Mouse (Mus musculus): ENCODE data around the gene Ehd2.
"Not testable (repeated sequence)": the region's sequence is repeated elsewhere in the genome, so short reads cannot be mapped to it uniquely, and the experiment has no call there.

Ehd2 gene

GRCm38 (mm10) chr7:15945211-15945610 is 22.2 kb downstream of the Ehd2 start:
- DNase-seq = no peak

GRCm38 (mm10) chr7:15944311-15944710 is 23.1 kb downstream of the Ehd2 start:
- DNase-seq = no peak

GRCm38 (mm10) chr7:15938621-15939020 is 28.7 kb downstream of the Ehd2 start:
- no peak for DNase-seq

DNA sequence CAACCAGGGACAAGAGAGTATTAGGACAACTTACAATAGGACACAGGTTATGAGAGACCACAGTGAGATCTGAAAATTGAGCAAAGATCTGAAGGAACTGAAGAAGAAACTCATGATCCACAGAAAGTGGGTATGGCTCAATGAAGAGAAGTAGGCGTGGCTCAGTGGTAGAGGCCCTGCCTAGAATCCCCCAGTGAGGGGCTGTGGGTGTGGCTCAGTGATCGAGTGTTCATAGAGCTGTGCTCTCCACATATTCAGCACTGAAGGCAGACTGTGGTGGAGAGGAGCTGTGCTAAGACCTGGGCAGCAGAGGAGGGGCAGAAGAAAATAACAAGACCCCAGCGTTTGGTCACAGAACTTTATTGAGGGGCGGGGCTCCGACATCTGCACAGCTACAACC is 29.9 kb downstream of the Ehd2 start:
- DNase-seq = no peak

DNA sequence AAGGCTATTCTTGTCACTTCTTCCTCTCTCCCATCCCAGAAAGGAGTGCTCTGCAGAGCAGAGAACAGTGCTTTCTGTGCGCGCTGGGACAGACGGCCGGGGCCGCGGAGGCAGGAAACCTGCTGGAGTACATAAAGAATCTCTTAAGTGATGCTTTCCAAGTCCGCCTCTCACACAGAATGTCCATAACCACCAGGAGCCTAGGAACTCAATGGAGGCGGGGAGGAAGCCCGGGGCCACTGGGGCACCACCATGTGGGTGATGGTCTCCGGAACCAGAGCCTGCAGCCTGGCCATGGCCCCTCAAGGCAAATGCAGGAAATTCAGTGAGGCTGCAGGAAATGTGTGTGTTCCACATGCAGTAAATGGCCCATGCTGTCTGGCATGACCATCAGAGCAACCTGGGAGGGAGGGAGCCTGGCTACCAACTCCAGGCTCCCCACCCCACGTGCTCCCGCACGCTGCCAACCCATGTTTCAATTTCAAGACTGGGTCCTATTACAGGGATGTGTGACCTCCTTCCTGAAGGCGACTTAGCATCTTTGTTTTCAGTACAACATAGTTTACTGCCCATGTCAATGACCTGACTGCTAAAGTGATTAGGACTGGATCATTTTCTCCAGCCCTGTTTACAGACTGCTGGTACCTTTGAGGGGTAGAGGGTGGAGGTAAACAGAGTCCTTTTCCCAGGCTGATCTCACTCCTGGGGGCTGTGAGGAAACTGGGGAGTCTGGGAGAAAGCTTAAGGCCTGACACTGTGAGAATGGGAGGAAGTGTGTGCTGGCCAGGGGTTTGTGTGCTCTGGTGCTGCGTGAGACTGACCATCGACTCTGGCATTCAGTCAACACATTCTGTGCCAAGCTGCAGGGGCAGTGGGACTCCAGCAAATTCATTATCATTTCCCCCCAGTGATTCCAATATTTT is 33.7 kb downstream of the Ehd2 start:
- DNase-seq = no peak

DNA sequence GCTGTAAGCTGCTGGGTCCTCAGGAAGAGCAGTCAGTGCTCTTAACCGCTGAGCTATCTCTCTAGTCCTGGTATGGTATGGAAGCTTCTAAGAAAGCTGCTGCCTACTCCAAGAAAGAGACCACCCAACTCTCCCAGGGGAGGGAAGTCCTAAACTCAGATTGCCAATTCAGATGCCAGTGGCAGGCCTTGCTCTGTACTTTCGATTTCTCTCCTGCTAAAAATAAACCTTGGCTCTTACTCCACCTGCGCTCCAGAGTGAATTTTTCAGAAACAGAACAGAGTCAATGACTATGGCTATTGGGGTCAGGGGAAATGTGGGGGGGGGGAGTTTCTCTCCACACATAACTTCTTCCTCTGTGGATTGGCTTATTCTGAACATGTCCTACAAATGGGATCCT is 35.7 kb downstream of the Ehd2 start:
- DNase-seq = no peak

DNA sequence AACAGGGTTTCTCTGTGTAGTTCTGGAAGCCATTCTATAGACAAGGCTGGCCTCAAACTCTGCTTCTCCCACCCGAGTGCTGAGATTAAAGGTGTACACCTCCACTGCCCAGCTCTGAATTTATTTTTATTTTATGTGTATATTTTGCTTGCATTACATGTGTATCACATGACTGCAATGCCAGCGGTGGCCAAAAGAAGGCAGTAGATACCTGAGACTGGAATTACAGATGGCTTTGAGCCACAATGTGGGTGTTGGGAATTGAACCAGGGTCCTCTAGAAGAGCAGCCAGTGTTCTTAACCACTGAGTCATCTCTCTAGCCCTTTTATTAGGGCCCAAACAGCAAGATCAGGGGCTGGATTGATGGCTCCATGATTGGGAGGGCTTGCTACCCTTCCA is 36.8 kb downstream of the Ehd2 start:
- no peak for DNase-seq

GRCm38 (mm10) chr7:15929910-15930309 is 37.5 kb downstream of the Ehd2 start:
- DNase-seq = peak; percentile 59 to 61

DNA sequence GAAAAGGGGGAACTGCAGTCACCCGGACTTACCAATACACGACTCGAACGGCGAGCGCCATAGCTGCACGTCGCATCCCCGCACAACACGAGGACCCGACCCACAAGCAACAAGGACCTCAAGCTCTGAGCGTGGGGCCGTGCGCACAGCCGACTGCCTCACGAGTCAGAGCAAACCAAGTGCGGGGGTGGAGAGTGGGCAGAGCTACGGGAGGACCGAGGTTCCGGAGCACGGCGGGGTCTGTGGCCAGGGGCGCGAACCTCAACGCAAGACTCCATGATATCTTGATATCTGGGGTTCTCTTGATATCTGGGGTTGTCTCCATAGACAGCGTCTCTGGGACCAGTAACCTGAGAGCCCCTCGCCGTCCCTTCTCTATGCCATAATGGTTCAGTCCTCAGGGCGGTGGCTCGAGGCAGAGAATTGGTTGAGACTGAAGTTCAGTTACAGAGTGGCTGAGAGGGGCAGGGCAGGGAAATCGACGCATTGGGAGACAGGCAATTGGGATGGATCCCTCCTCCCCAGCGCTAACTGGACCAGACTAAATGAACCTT is 45.1 kb downstream of the Ehd2 start, which contains the start of gene Selenow:
TSS of gene Selenow (minus strand) at position 183 of the 554 bp plus-strand sequence.
- peak; percentile 91 to 92 for DNase-seq

DNA sequence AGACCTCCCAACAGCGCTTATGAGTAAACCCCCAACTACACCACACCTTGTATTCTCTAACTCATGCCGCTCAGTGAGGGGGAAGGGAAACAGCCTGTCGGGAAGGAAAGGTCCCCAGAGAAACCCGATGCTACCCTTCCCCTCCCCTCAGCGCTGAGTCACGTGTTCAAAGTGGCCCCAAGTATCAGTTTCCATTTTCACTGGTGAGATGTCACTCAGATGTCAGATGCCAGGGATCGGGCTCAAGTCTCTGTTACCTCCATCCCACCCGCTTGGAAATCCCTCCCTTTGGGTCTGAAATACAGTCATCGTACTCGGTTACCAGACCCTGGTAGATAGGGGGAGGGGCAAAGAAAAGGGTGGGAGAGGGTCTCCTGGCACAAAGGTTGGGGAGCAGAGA is 45.6 kb downstream of the Ehd2 start:
- peak in 1 of 2 experiments; percentile 47 for DNase-seq

DNA sequence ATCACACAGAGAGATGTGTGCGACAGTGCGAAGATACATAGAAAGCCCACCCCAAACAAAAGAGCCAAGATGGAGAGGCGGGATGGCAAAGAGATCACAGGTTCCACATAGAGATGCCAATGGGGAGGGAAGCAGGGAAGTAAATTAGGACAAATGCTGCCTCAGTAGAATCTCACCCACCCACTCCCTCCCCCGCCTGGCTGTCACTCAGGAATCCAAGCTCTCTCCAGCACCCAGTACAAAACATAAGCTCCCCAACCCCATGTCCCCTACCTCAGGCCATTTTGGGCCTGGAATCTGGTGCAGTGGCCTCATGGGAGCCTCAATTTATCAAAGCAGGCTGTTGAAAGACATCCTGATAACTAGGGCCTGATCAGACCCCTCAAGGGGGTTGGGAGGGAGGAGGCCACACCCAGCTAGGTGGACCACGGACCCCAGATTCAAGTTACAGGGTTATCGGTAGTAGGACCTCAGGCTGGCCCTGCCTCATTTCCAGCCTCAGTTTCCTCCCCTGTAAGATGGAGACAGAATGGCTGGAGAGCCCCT is 46.6 kb downstream of the Ehd2 start:
- DNase-seq = no peak

- no peak for DNase-seq
Measured at GRCm38 (mm10) chr7:15919947-15920346, 47.4 kb downstream of the Ehd2 start.

DNA sequence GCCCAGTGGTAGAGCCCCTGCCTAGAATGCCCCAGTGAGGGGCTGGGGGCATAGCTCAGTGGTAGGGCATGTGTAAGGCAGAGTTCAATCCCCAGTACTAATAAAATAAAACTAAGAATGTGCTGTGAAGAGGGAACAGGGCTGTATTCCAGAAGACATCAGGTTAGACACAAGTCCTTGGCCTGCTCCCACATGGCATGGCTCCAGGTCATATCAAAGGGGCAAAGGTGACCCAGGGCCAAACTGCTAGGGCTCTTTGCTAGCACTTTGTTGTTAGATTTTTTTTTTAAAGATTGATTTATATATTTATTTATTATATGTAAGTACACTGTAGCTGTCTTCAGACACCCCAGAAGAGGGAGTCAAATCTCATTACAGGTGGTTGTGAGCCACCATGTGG is 49.0 kb downstream of the Ehd2 start:
- DNase-seq = no peak

GRCm38 (mm10) chr7:15916996-15917395 is 50.4 kb downstream of the Ehd2 start:
- no peak for DNase-seq

GRCm38 (mm10) chr7:15916134-15916723 is 51.1 kb downstream of the Ehd2 start:
- DNase-seq = no peak

- not testable (repeated sequence) for DNase-seq
Measured at GRCm38 (mm10) chr7:15915695-15916094, 51.7 kb downstream of the Ehd2 start.

DNA sequence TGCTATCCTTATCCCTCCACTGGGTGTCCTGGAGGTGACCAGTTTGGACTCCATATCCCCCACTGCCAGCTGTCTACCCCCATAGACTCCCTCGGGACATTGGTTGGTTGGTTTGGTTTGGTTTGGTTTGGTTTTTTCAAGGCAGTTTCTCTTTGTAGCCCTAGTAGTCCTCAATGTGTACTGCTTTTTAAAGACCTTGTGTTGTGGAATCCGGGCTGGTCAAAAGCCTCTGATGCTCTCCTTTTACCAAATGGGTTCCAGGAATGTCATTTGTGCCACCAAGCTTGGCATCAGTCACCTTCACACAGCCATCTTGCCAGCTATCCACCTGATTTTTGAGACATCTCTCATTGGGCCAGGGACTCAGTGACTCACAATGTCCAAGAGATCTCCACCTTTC is 52.6 kb downstream of the Ehd2 start:
- no peak for DNase-seq

GRCm38 (mm10) chr7:15914252-15914651 is 53.1 kb downstream of the Ehd2 start:
- DNase-seq = peak in 1 of 2 experiments; percentile 25

DNA sequence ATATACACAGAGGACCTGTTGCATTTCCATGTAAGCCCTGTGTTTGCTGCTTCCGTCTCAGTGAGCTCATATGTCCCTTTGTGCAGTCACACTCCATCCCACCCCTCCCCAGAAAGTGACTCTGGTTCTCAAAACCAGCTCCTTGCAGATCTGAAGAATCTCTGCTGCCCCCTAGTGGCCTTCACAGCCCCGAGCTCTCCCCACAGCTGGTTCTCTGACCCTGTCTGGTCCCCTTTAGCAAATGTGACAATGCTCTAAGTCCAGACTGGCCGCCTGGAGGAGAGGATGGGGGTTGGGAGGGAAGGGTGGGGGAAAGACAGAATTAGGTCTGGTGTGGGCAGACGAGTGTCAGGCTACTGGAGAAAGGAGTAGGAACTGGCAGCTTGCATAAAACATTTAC is 55.2 kb downstream of the Ehd2 start:
- DNase-seq = peak; percentile 68 to 72

- DNase-seq = no peak
Measured at GRCm38 (mm10) chr7:15910521-15910920, 56.8 kb downstream of the Ehd2 start.

DNA sequence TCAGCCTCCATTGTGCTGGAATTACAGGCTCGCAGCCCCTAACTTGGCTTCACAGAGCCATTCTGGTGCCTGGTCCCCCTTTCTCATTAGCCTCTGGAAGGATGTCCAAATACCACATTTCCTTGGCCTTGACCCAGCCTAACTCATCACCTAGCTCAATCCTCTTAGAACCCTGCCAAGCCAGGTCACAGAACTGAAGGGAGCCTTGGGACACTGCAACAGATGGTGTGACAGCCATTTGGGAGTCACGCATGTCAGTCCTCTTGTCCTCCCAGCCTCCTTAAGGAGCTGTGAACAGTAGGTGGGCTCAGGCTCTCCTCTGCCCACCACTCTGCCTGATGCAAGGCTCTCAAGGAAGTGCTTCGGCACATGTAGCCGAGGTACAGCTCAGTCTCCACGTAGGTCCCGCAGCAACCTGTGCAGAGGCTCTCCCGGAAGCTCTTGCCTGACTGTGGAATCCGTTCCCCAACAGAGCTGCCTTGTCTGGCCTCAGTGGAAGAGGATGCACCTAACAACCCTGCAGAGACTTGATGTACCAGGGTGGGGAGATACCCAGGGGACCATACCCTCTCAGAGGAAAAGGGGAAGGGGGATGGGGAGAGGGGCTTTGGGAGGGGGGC is 59.3 kb downstream of the Ehd2 start:
- no peak for DNase-seq

DNA sequence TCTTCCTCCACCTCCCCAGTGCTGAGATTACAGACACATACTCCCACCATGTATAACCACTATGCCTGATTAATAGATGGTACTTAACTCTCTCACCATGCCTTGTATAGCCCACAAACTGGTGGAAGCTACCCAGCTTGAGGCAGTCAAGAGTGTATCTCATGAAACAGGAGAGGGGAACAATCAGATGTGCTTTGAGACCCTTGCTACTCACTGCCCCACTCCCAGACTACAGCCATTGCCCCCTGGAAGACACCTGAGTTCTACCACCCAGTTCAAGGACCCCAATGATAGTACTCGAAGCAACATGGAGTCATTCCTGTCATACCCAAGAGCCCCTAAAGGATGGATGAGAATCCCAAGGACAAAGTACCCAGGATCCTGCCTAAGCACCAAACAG is 60.8 kb downstream of the Ehd2 start:
- no peak for DNase-seq

DNA sequence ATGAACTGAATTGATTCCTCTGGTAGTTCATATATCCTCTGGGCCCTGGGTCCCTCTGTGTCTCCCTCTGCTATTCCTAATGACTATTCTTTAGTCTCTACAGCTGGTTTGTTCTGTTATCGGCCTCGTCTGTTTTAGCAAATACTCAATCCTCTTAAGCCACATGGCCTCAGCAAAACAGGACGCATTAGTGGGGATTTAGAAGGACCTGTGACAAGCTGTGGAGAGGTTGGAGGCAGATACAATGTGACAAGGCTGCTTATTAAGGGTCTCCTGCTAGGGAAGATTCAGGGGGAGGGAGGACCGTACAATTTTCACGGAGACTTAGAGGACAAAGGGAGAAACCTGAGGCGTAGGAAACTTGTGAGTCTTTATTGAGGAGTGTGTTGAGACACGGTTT is 61.5 kb downstream of the Ehd2 start:
- no peak for DNase-seq

All from cerebellum, adult 18-20 months (tissue).